Mouse (Mus musculus): Measurements from ENCODE around the gene Tmub1. TPM values are rescaled to one million over a fixed set of nuclear protein-coding genes. Genes with fewer than 3 reads are reported as not detected.

Tmub1 gene
- 50.2 and 50.7 TPM in 2 replicates for polyA plus RNA-seq (2012; rRNA removed)

DNA sequence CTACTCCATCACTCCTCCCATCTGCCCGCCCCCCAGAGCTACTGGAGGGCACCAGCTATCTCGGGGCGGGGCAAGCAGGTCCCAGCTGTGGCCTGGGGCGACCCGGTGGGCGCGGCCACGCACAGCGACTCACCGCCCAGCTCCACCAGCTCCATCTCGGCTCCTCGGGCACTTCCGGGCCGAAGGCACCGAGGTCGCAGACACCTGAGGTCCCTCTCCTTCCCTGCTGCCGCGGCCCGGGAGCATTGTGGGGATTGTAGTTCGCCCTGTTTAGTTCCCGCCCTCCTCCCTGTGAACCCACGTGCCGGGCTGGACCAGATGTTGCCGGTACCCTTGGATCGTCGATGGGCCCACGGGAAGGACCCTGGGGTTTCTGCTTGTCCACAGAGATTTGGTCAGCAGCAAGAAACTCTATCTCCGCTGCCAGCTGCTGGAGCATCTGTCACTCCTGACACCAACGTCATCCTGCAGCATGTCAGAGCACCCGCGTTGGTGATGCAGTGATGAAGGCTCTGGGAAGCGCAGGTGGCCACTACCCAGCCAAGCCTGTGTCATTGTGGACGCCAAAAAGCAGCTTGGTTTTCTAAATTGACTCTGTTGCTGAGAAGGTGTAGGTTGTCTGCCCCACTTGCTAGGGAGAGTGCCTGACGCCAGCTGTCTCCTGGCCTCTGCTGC, at the start of gene Tmub1:
Gene Tmub1, minus strand, starts transcription at position 231 of the 675 bp plus-strand sequence.

DNA sequence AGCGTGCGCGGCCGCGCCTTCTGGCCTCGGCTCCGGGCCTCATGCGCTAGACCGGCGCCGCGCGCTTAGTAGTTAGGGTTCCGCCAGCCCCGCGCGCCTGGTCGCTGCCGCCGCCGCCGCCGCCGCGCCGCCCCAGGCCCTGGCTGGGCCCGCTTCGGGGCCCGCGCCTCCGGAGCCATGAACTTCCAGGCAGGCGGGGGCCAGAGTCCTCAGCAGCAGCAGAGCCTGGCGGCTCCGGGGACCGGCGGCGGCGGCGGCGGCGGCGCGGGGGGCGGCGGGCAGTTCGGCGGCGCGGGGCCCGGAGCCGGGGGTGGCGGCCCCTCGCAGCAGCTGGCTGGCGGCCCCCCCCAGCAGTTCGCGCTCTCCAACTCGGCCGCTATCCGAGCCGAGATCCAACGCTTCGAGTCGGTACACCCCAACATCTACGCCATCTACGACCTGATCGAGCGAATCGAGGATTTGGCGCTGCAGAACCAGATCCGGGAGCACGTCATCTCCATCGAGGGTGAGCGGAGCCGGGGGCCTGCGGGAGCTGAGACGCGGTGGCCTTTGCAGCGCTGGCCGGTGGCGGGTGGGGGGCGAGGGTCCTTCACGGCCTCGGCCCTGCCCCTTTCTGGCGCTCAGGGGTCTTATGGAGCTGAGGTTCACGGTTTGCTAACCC, 4.5 kb upstream of the Tmub1 start, which contains the start of gene Agap3:
Gene Agap3, plus strand, starts transcription at position 148 of the 661 bp plus-strand sequence.

DNA sequence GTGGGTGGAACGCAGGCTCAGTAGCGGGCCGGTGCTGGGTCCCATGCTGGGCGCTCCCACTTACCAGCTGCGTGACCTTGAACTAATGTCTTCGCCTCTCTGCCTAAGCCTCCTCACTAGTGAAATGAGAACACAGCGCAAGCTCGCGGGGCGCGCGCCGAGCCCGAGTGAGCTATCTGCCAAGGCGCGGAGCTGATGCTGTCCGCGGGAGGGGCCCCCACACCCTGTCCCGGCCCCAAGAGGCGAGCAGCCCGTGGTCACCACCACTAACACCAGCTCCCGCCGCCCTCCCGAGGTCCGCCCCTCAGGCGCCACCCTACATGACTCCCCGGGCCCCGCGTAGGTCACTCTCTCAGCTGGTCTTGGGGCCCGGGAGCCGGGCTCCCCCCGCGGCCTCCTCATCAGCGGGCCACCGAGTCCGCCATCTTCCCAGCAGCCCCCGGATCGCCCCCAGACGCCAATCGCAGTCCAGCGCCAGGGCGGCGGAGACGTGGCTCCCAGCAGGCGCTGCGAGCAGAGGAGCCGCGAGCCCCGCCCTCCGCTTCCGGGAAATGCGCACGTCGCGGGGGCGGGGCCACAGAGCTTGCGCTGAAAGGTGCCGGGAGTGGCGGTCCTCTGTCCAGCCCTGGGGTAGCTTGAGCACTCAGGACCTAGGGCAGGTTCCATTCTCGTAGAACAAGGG, 2.8 kb downstream of the Tmub1 start, which contains the start of gene Fastk:
Gene Fastk, minus strand, starts transcription at position 542 of the 682 bp plus-strand sequence.

DNA sequence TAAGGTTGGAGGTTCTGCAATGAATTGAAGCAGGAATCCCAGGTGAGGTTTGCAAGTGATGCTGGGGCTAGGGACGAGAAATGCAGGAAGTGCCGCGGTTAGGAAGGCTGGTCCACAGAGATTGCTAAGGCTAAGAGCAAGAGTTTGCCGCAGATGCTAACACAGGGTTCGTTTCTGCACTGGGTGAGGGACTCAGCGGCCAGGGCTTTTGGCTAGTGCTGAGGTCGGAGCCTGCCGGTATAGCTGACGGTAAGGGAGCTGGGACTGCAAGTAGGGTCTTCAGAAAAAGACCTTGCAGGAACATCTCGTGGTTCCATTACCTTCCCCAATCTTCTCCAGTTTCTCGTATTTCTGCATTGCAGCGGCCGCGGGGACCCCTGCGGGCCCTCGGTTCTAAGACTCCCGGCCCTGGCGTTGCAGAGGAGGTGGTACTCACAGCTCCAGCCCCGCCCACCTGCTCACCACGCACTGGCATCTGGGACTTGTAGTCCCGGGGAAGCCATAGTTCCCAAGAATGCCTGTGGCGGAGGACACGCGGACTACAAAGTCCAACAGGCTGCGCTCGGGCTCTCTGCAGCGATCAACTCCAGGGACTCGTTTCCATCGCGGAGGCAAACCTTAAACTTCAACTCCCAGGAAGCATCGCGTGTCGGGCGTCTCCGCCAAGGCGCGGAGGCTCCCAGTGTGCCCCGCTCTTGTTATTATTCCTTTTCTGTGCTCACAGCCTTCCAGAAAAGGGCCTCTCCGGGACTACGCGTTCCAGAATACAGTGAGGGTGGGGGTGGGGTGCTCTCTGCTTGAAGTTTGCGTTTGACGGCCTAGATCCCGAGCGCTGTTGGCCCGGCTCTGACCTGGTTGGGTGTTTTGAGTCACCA, 24.3 kb downstream of the Tmub1 start, which contains the start of the genes Cdk5 and Slc4a2:
Gene Cdk5, minus strand, starts transcription at position 402 of the 875 bp plus-strand sequence.
Gene Slc4a2, plus strand, starts transcription at position 709 of the 875 bp plus-strand sequence.

DNA sequence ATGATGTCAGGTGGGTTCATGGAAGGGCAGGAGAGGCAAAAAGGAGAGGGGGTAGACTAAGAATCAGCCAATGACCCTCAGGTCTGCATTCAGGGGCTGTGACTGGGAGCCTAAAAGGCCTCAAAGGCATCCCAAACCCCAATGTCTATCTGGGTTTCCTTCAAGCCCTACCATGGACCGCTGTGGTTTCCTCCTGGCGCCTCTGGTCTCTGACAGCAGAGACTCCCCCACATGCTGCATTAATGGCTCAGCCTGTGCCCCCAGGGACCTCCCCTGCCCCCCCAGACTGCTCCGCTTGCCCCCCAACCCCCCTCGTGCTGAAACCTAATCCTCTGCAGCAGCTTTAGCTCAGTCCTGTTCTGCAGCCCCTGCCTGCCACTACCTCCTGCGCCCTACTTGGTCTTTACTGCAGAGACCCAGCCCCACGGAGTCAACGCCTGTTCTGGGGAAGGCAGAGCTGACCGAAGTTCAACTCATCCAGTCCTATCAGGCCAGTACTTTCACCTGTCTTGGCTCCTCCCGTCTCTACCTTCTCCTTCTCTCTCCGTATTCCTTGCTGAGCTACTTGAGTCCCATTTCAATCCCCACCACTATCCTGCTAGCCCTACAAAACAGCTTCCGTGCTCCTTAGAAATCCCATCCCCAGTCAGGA, 34.5 kb downstream of the Tmub1 start, which contains the start of gene Asic3:
Gene Asic3, plus strand, starts transcription at position 351 of the 652 bp plus-strand sequence.

Other genes starting within 250 kb of the Tmub1 start
- 33.9 and 40.9 TPM in 2 replicates for gene Kcnh2, start 96.2 kb downstream of the Tmub1 start, polyA plus RNA-seq (2012; rRNA removed)
- gene Nos3, start 83.0 kb downstream of the Tmub1 start, polyA plus RNA-seq (2012; rRNA removed), result 9.0 and 9.2 TPM in 2 replicates
- 1.1 and 1.3 TPM in 2 replicates for gene Atg9b, start 55.7 kb downstream of the Tmub1 start, polyA plus RNA-seq (2012; rRNA removed)
- gene Abcb8, start 54.2 kb downstream of the Tmub1 start, polyA plus RNA-seq (2012; rRNA removed), result 49.0 and 50.9 TPM in 2 replicates
- gene Asic3, start 34.5 kb downstream of the Tmub1 start, polyA plus RNA-seq (2012; rRNA removed), result 1.4 and 5.2 TPM in 2 replicates
- 177 and 195 TPM in 2 replicates for gene Cdk5, start 24.3 kb downstream of the Tmub1 start, polyA plus RNA-seq (2012; rRNA removed)
- gene Slc4a2, start 24.0 kb downstream of the Tmub1 start, polyA plus RNA-seq (2012; rRNA removed), result 42.4 and 45.9 TPM in 2 replicates
- gene Fastk, start 2.6 kb downstream of the Tmub1 start, polyA plus RNA-seq (2012; rRNA removed), result 193 and 194 TPM in 2 replicates
- gene Agap3, start 4.3 kb upstream of the Tmub1 start, polyA plus RNA-seq (2012; rRNA removed), result 195 and 199 TPM in 2 replicates
- gene Gbx1, start 79.3 kb upstream of the Tmub1 start, polyA plus RNA-seq (2012; rRNA removed), result 3.5 and 4.0 TPM in 2 replicates
- gene Asb10, start 93.1 kb upstream of the Tmub1 start, polyA plus RNA-seq (2012; rRNA removed), result 0.22 and 0.46 TPM in 2 replicates
- 0.43 and 0.49 TPM in 2 replicates for gene 4931409K22Rik, start 109.0 kb upstream of the Tmub1 start, polyA plus RNA-seq (2012; rRNA removed)
- 70.8 and 79.3 TPM in 2 replicates for gene Abcf2, start 129.6 kb upstream of the Tmub1 start, polyA plus RNA-seq (2012; rRNA removed)
- 28.3 and 31.8 TPM in 2 replicates for gene Chpf2, start 138.9 kb upstream of the Tmub1 start, polyA plus RNA-seq (2012; rRNA removed)
- gene Smarcd3, start 176.6 kb upstream of the Tmub1 start, polyA plus RNA-seq (2012; rRNA removed), result 146 and 174 TPM in 2 replicates
- gene Nub1, start 237.7 kb upstream of the Tmub1 start, polyA plus RNA-seq (2012; rRNA removed), result 55.1 and 60.7 TPM in 2 replicates

All from central nervous system, embryonic 14 days (tissue).